Comparison of ENCODE assay signal across 20 mouse cellular contexts in genomic region chr12:111046866-111047265, GRCm38 (mm10).
"Had no signal": no experiment of that assay in that cellular context is flagged by ENCODE, and none has a peak within 500 bp of the region (broad histone marks: within the 10 kb centered on the region; RNA-seq: fewer than 3 reads in every experiment).

No protein-coding gene starts in this region.

- H3K27me3 ChIP-seq: liver, embryonic 15.5 days; lung, embryonic 15.5 days; megakaryocyte, embryonic 14.5 days; midbrain, embryonic 13.5 days; midbrain, embryonic 15.5 days; neural tube, embryonic 13.5 days; neural tube, embryonic 15.5 days had no signal

- H3K4me2 ChIP-seq: liver, embryonic 15.5 days; lung, embryonic 15.5 days; midbrain, embryonic 11.5 days; midbrain, embryonic 13.5 days; midbrain, embryonic 15.5 days; neural tube, embryonic 13.5 days; neural tube, embryonic 15.5 days had no signal

- H3K4me3 ChIP-seq: liver, embryonic 15.5 days; lung, embryonic 15.5 days; megakaryocyte, embryonic 14.5 days; midbrain, embryonic 13.5 days; midbrain, embryonic 15.5 days; neural tube, embryonic 13.5 days; neural tube, embryonic 15.5 days had no signal

- DNase-seq: liver, postnatal 0 days; lung, adult 2 months; lung, postnatal 14 days; lung, postnatal 36 days; retina, postnatal 1 day; right cerebral cortex, postnatal 25 days; right cerebral cortex, postnatal 4 days; spleen, adult 18-20 months; thymus, adult 18-20 months; thymus, postnatal 14 days; thymus, postnatal 36 days had no signal

- ATAC-seq: liver, postnatal 0 days; lung, postnatal 0 days; midbrain, embryonic 13.5 days; midbrain, embryonic 15.5 days had no signal

- H3K36me3 ChIP-seq: midbrain, embryonic 15.5 days had no signal
